8 mouse cellular contexts compared by ENCODE assay signal in the genomic region with DNA sequence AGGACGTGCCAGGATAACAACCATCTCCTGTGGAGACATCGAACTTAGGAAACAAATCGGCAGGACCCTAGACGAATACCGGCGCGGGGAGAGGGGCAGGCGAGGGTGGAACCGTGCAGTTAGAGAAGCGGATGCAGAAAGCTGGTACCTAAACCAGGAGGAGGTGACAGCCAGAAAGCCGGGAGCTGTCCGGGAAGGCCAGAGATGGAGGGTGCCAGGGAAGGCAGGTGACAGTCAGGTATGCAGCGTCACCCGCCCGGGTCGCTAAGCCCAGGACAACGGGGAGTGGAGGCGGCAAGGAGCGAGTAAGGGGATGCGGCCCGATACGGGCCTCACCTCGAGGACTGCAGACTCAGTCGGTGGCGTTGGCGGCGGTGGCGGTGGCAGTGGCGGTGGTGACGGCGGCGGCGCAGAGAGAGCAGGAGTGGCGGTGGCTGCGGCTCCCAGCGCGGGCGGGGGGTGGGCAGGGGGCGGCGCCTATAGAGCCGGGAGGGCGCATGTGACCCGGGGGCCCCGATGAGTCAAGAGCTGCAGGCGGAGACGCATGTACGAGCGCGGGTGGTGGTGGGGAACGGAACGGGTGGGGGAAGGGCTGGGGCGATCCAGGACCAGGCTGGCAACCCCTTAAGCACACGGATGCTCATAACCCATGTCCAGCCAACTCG. TPM values are rescaled to one million over a fixed set of nuclear protein-coding genes. Genes with fewer than 3 reads are reported as not detected.
DNase-seq lines count a peak whose midpoint lies in the region; ATAC-seq lines count a peak whose summit lies in the region.

A gene (minus strand): TSS at position 573 of the 665 bp plus-strand sequence.

- H3K79me2 ChIP-seq in macrophage (ENCODE audit: inconsistent target): no peaks in the 10 kb centered on the region

- no peak for ATAC-seq in erythroblast, adult 5-6 weeks (replicated peaks; ENCODE audit: low FRiP score, poor library complexity, severe bottlenecking)
- peak; percentile 38 for ATAC-seq in embryonic facial prominence, embryonic 11.5 days (replicated peaks; ENCODE audit: insufficient number of reproducible peaks, low FRiP score, low TSS enrichment, low read depth)

- no peak for DNase-seq in adrenal gland, adult 8-10 months
- DNase-seq in embryonic facial prominence, embryonic 11.5 days (ENCODE audit: low spot score): peak; percentile 69
- peak; percentile 36 to 38 for DNase-seq in heart, postnatal 10 days
- peak; percentile 70 to 73 for DNase-seq in layer of hippocampus, postnatal 36 days
- DNase-seq in right cerebral cortex, postnatal 36 days (ENCODE audit: low spot score in 2 of 2): peak; percentile 76 to 79

- H3K9ac ChIP-seq in embryonic facial prominence, embryonic 11.5 days (replicated peaks; ENCODE audit: low read length): peak within 1 kb of the TSS; percentile 58

- H3K27ac ChIP-seq in embryonic facial prominence, embryonic 11.5 days (replicated peaks; ENCODE audit: low read depth, low read length): no peak within 1 kb of the TSS
- H3K27ac ChIP-seq in macrophage: no peak within 1 kb of the TSS

- peak within 1 kb of the TSS; percentile 88 for H3K4me2 ChIP-seq in embryonic facial prominence, embryonic 11.5 days (ENCODE audit: low read depth, low read length)

- under 1% methylated on average over 51 of the region's 54 CpGs for whole genome bisulfite sequencing in embryonic facial prominence, embryonic 11.5 days
- WGBS in macrophage (ENCODE audit: missing documents): 1% methylated on average over 48 of the region's 54 CpGs

- H3K27me3 ChIP-seq in erythroblast, embryonic 14.5 days (ENCODE audit: control insufficient read depth): peaks cover 67% of the 10 kb centered on the region
- peaks cover 3% of the 10 kb centered on the region; the same call in 1 of the 2 replicates for H3K27me3 ChIP-seq in embryonic facial prominence, embryonic 11.5 days (ENCODE audit: control insufficient read depth, insufficient read depth, low read length)

- peak within 1 kb of the TSS; percentile 38 for H3K4me3 ChIP-seq in erythroblast, embryonic 14.5 days (replicated peaks)
- peak within 1 kb of the TSS; percentile 44 for H3K4me3 ChIP-seq in embryonic facial prominence, embryonic 11.5 days (ENCODE audit: low read depth, low read length)
- H3K4me3 ChIP-seq in macrophage (ENCODE audit: inconsistent target): peak within 1 kb of the TSS; percentile 36

- peaks cover 13% of the 10 kb centered on the region for H3K4me1 ChIP-seq in erythroblast, embryonic 14.5 days (ENCODE audit: control insufficient read depth)
- H3K4me1 ChIP-seq in embryonic facial prominence, embryonic 11.5 days (ENCODE audit: control insufficient read depth, insufficient read depth, low read length): peaks cover 4% of the 10 kb centered on the region

- intact Hi-C loops in heart, postnatal 10 days (cut with DNase I): no loop called here

- H3K36me3 ChIP-seq in erythroblast, embryonic 14.5 days (ENCODE audit: control insufficient read depth): no peaks in the 10 kb centered on the region
- no peaks in the 10 kb centered on the region for H3K36me3 ChIP-seq in embryonic facial prominence, embryonic 11.5 days (replicated peaks; ENCODE audit: control insufficient read depth, insufficient read depth, low read depth, low read length)
- H3K36me3 ChIP-seq in macrophage (ENCODE audit: inconsistent target): no peaks in the 10 kb centered on the region

- H3K9me3 ChIP-seq in erythroblast, embryonic 14.5 days (ENCODE audit: control insufficient read depth, low read length): peaks cover 3% of the 10 kb centered on the region; the same call in 1 of the 2 replicates
- no peaks in the 10 kb centered on the region for H3K9me3 ChIP-seq in embryonic facial prominence, embryonic 11.5 days (replicated peaks; ENCODE audit: control insufficient read depth, low read length)

RNA-seq across cellular contexts. Expression of the gene that starts here (rescaled TPM):
- not detected in 2 replicates for polyA plus RNA-seq in erythroblast, embryonic 14.5 days (2012)
- not detected in 2 replicates for total RNA-seq in erythroblast, adult 5-6 weeks (2015; ENCODE audit: low replicate concordance)
- total RNA-seq in erythroblast, adult 5-6 weeks (2017; ENCODE audit: low replicate concordance): not detected in 2 replicates
- total RNA-seq in adrenal gland, adult 8-10 months (2022): 10 to 100 TPM; 23.0 to 74.2 (median 42.8) TPM
- polyA plus RNA-seq in embryonic facial prominence, embryonic 11.5 days (2014; fragmentation: Nextera tagmentation; extraction: Ambion mirVana): 4.3 and 4.5 TPM in 2 replicates
- total RNA-seq in heart, postnatal 10 days (2021): 1 to 10 TPM; 3.4 to 3.7 TPM
- total RNA-seq in layer of hippocampus, postnatal 36 days (2021): 1,000 to 10,000 TPM in 1 of 2 experiments, 100 to 1,000 TPM in 1; 956 to 1,045 TPM
- 100 to 1,000 TPM in 25 of 26 experiments, 10 to 100 TPM in 1; 81.3 to 737 (median 196) TPM for total RNA-seq in macrophage (2018; cell fraction: chromatin; rRNA removed)
- total RNA-seq in macrophage (2018; cell fraction: cytosol; rRNA removed): 10 to 100 TPM in 10 of 26 experiments, 1 to 10 TPM in 16; 4.9 to 24.9 (median 9.7) TPM
- total RNA-seq in macrophage (2018; cell fraction: nucleus; rRNA removed): 100 to 1,000 TPM in 13 of 26 experiments, 10 to 100 TPM in 13; 45.0 to 295 (median 98.8) TPM
- polyA plus RNA-seq in macrophage (2018): 4.8 to 9.6 TPM (median 6.7 TPM) in 3 replicates

Comparison
In these comparisons a context has a peak if more than half of its experiments do, and no peak if none do; other contexts are left out.
1. RNA of the gene that starts here (total RNA-seq): 956 to 1,045 TPM in layer of hippocampus, postnatal 36 days; 23.0 to 74.2 TPM in adrenal gland, adult 8-10 months, 3.4 to 3.7 TPM in heart, postnatal 10 days and not detected in erythroblast, adult 5-6 weeks; every median in the first group is over 10 times any median in the second.
2. Peak in every context shown above with its lines, with median percentiles within 50 percentile points of each other: H3K4me3 ChIP-seq.